ENCODE assay signal across 8 mouse cellular contexts in the genomic region with DNA sequence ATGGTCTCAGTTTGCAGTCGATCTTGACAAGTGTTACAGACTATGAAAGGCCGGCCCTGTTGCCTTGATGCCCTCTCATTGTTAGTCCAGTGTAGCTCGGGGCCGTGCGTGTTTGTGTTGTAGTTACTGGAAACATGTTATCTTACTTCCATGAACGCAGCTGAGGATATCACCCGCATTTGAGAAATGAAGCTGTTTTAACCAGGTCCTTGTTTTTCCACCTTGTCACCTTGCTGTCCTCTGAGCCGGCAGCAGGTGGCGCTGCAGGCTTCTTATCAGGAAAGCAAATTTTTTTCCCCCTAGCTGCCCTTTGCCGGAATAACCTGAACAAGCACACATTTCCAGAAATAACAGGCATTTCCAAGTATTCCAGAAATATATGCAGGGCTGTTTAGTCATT.
DNase-seq lines count a peak whose midpoint lies in the region; ATAC-seq and TF ChIP-seq lines count a peak whose summit lies in the region.

No protein-coding gene starts in this region.

- TF ChIP-seq POLR2A in MEL (IDR thresholded peaks at IDR 0.05; ENCODE audit: control insufficient read depth in 1 of 2, insufficient read depth in 1 of 2, low read depth in 1 of 2, low read length in 2 of 2, poor library complexity in 1 of 2), result no peak
- no peak for TF ChIP-seq POLR2A in bone marrow, adult 2 months (IDR thresholded peaks at IDR 0.05; ENCODE audit: borderline replicate concordance, control insufficient read depth, low read depth, low read length)
- TF ChIP-seq POLR2A in embryonic fibroblast, embryonic 13.5 days (IDR thresholded peaks at IDR 0.05; ENCODE audit: low read depth, low read length), result no peak

- TF ChIP-seq CTCF in MEL (IDR thresholded peaks at IDR 0.05 in 2 of 3, conservative IDR thresholded peaks at IDR 0.05 in 1 of 3; ENCODE audit: control insufficient read depth in 1 of 3, insufficient read depth in 1 of 3, low read depth in 2 of 3, low read length in 3 of 3, poor library complexity in 1 of 3, severe bottlenecking in 1 of 3), result peak; percentile 52 to 82 (median 65)
- peak; percentile 63 for TF ChIP-seq CTCF in bone marrow, adult 2 months (IDR thresholded peaks at IDR 0.05; ENCODE audit: control insufficient read depth, insufficient read depth, low read length)
- peak; percentile 46 for TF ChIP-seq CTCF in embryonic fibroblast, embryonic 13.5 days (IDR thresholded peaks at IDR 0.05; ENCODE audit: borderline replicate concordance, insufficient read depth, low read length)
- TF ChIP-seq CTCF in lung, postnatal 0 days (IDR thresholded peaks at IDR 0.05), result peak; percentile 94

- no peak overlapping the region for H3K27ac ChIP-seq in MEL (ENCODE audit: control insufficient read depth, low read depth, low read length)
- no peak overlapping the region for H3K27ac ChIP-seq in bone marrow, adult 2 months (ENCODE audit: control insufficient read depth, insufficient read depth, low read depth, low read length, poor library complexity)
- no peak overlapping the region for H3K27ac ChIP-seq in embryonic fibroblast, embryonic 13.5 days (ENCODE audit: insufficient read depth, low read length)
- no peak overlapping the region for H3K27ac ChIP-seq in heart, embryonic 14.5 days (replicated peaks in 1 of 2; ENCODE audit: control insufficient read depth in 1 of 2, insufficient read depth in 1 of 2, low read depth in 2 of 2, low read length in 2 of 2)
- H3K27ac ChIP-seq in lung, postnatal 0 days (ENCODE audit: low read length), result no peak overlapping the region

- ATAC-seq in heart, embryonic 14.5 days (ENCODE audit: insufficient number of reproducible peaks, insufficient read depth, low FRiP score, low read depth), result no peak
- ATAC-seq in lung, postnatal 0 days, result no peak

- peak; percentile 33 for DNase-seq in MEL (ENCODE audit: low read depth, low spot score)
- peak; percentile 68 for DNase-seq in layer of hippocampus, adult 11-12 months (ENCODE audit: low spot score)
- DNase-seq in lung, postnatal 0 days (ENCODE audit: low spot score), result peak; percentile 81
- DNase-seq in right cerebral cortex, adult 18-20 months, result peak; percentile 63
- DNase-seq in spleen, adult 12 weeks (ENCODE audit: low spot score), result no peak

- H3K4me1 ChIP-seq in MEL (ENCODE audit: control insufficient read depth in 1 of 2, insufficient read depth in 2 of 2, low read length in 2 of 2), result no peaks in the 10 kb centered on the region
- no peaks in the 10 kb centered on the region for H3K4me1 ChIP-seq in bone marrow, adult 2 months (ENCODE audit: control insufficient read depth, insufficient read depth, low read length)
- H3K4me1 ChIP-seq in embryonic fibroblast, embryonic 13.5 days (ENCODE audit: control insufficient read depth, insufficient read depth, low read length), result no peaks in the 10 kb centered on the region
- no peaks in the 10 kb centered on the region for H3K4me1 ChIP-seq in heart, embryonic 14.5 days (ENCODE audit: control insufficient read depth in 2 of 2, insufficient read depth in 2 of 2, low read length in 2 of 2)
- H3K4me1 ChIP-seq in lung, postnatal 0 days (ENCODE audit: insufficient read depth, low read depth, low read length), result no peaks in the 10 kb centered on the region

- WGBS in bone marrow, adult 2 months, result 18% methylated on average over 10 of the region's 10 CpGs
- 11% methylated on average over 10 of the region's 10 CpGs for WGBS in heart, embryonic 14.5 days
- 20% methylated on average over 10 of the region's 10 CpGs for WGBS in lung, postnatal 0 days

- peak overlapping the region; percentile 35 for H3K4me2 ChIP-seq in heart, embryonic 14.5 days (ENCODE audit: low read length)
- H3K4me2 ChIP-seq in lung, postnatal 0 days (replicated peaks; ENCODE audit: low read depth, low read length), result no peak overlapping the region

- no peaks in the 10 kb centered on the region for H3K27me3 ChIP-seq in MEL (ENCODE audit: control insufficient read depth in 1 of 2, insufficient read depth in 2 of 2, low read length in 2 of 2)
- peaks cover 5% of the 10 kb centered on the region; the same call in 1 of the 2 replicates for H3K27me3 ChIP-seq in heart, embryonic 14.5 days (ENCODE audit: control insufficient read depth, insufficient read depth, low read length)
- no peaks in the 10 kb centered on the region for H3K27me3 ChIP-seq in lung, postnatal 0 days (replicated peaks; ENCODE audit: insufficient read depth, low read length)

- H3K9ac ChIP-seq in MEL (ENCODE audit: control insufficient read depth, low read depth, low read length, poor library complexity, severe bottlenecking), result no peak overlapping the region
- H3K9ac ChIP-seq in heart, embryonic 14.5 days (ENCODE audit: low read length), result no peak overlapping the region
- no peak overlapping the region for H3K9ac ChIP-seq in lung, postnatal 0 days (replicated peaks; ENCODE audit: low read depth)

- no peaks in the 10 kb centered on the region for H3K9me3 ChIP-seq in MEL (replicated peaks; ENCODE audit: insufficient read depth, low read length)
- no peaks in the 10 kb centered on the region for H3K9me3 ChIP-seq in heart, embryonic 14.5 days (ENCODE audit: control insufficient read depth, low read length)
- H3K9me3 ChIP-seq in lung, postnatal 0 days (ENCODE audit: low read length), result no peaks in the 10 kb centered on the region

- TF ChIP-seq EP300 in MEL (IDR thresholded peaks at IDR 0.05; ENCODE audit: low read depth in 1 of 2, low read length in 2 of 2), result no peak
- TF ChIP-seq EP300 in lung, postnatal 0 days (IDR thresholded peaks at IDR 0.05), result no peak

- H3K4me3 ChIP-seq in MEL (ENCODE audit: control insufficient read depth in 1 of 2, insufficient read depth in 1 of 2, low read depth in 2 of 2, low read length in 2 of 2), result no peak overlapping the region
- no peak overlapping the region for H3K4me3 ChIP-seq in bone marrow, adult 2 months (replicated peaks; ENCODE audit: control insufficient read depth, low read depth, low read length)
- no peak overlapping the region for H3K4me3 ChIP-seq in embryonic fibroblast, embryonic 13.5 days (ENCODE audit: insufficient read depth, low read length)
- no peak overlapping the region for H3K4me3 ChIP-seq in heart, embryonic 14.5 days (ENCODE audit: control insufficient read depth in 1 of 2, insufficient read depth in 1 of 2, low read depth in 1 of 2, low read length in 2 of 2)
- no peak overlapping the region for H3K4me3 ChIP-seq in lung, postnatal 0 days (ENCODE audit: low read depth, low read length)

- TF ChIP-seq RAD21 in MEL (IDR thresholded peaks at IDR 0.05; ENCODE audit: low read depth, low read length), result peak; percentile 62

- no peaks in the 10 kb centered on the region for H3K79me2 ChIP-seq in MEL (ENCODE audit: control insufficient read depth, insufficient read depth, low read length, poor library complexity)

- no peaks in the 10 kb centered on the region for H3K36me3 ChIP-seq in MEL (ENCODE audit: control insufficient read depth in 1 of 2, insufficient read depth in 2 of 2, low read length in 2 of 2)
- no peaks in the 10 kb centered on the region for H3K36me3 ChIP-seq in heart, embryonic 14.5 days (ENCODE audit: control insufficient read depth, insufficient read depth, low read length)
- H3K36me3 ChIP-seq in lung, postnatal 0 days (ENCODE audit: insufficient read depth, low read length), result no peaks in the 10 kb centered on the region

TF ChIP-seq in MEL, 35 proteins besides CTCF, POLR2A, EP300 and RAD21:
- TF ChIP-seq RCOR1 (IDR thresholded peaks at IDR 0.05; ENCODE audit: low read depth, low read length) (no peak), SMC3 (IDR thresholded peaks at IDR 0.05; ENCODE audit: low read depth, low read length) (peak; percentile 62), ELF1 (IDR thresholded peaks at IDR 0.05; ENCODE audit: low read depth, low read length) (no peak), ZC3H11A (IDR thresholded peaks at IDR 0.05; ENCODE audit: low read depth, low read length) (peak; percentile 41)
